Mouse (Mus musculus): ENCODE measurements around the gene Serpina7. TPM values are rescaled to one million over a fixed set of nuclear protein-coding genes. Genes with fewer than 3 reads are reported as not detected.

Gene Serpina7
- polyA plus RNA-seq (2014; fragmentation: Nextera tagmentation; extraction: Ambion mirVana) = not detected in 2 replicates

DNA sequence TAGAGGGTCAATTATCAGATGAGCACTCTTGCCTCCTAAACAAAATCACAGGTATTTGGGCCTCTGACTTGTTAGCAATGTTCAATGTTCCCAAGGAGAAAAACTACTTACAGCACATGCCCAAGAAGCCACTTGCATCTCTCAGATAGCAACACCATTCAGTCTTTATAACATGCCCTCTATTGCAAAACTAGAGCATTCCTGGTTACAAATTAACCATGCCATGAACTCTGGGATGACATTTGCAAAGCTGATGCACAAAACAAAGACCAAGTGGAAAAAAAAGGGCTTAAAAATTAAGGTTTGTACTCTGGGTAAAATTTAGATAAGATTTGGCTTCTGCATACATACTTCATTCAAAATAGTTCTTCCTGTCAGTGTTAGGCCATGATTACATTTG is at the start of gene Serpina7:
TSS of gene Serpina7 (minus strand) at position 160 of the 400 bp plus-strand sequence.
- Histone ChIP-seq H3K36me3 (ENCODE audit: control insufficient read depth, insufficient read depth, low read length) (no peaks in the 10 kb centered on the region), H3K9me3 (ENCODE audit: control insufficient read depth, low read length) (no peaks in the 10 kb centered on the region), H3K4me3 (replicated peaks; ENCODE audit: low read depth, low read length) (no peak within 1 kb of the TSS), H3K9ac (replicated peaks; ENCODE audit: low read length) (no peak within 1 kb of the TSS), H3K27ac (replicated peaks; ENCODE audit: low read depth, low read length) (no peak within 1 kb of the TSS), H3K4me1 (ENCODE audit: control insufficient read depth, insufficient read depth, low read length) (no peaks in the 10 kb centered on the region), H3K4me2 (ENCODE audit: low read length) (no peak within 1 kb of the TSS), H3K27me3 (ENCODE audit: control insufficient read depth, insufficient read depth, low read length) (no peaks in the 10 kb centered on the region)
- no peak for DNase-seq
- ATAC-seq (ENCODE audit: low FRiP score, low TSS enrichment) = no peak

DNA sequence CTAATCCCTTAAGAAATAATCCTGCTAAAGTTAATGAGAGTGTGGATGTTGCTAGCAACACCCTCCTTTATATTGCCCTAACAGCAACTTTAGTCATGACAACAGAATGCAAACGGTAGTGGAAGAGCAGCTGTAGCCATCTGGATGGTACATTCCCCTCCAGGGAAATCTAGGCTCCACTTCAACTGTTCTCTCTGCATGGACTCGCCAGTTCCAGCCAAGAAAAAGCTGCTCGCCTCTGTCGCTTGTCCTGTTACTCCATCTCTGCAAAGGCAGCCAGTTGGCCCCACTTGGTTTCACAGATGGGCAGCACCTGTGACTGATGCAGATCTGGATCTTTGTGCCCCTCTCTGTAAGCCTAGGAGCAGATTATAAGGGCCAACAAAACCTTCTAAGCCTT is 49.0 kb upstream of the Serpina7 start:
- no peak overlapping the region for H3K9ac ChIP-seq (replicated peaks; ENCODE audit: low read length)
- H3K27me3 ChIP-seq (ENCODE audit: control insufficient read depth, insufficient read depth, low read length) = no peaks in the 10 kb centered on the region
- H3K4me1 ChIP-seq (ENCODE audit: control insufficient read depth, insufficient read depth, low read length) = no peaks in the 10 kb centered on the region
- H3K4me3 ChIP-seq (replicated peaks; ENCODE audit: low read depth, low read length) = no peak overlapping the region
- H3K4me2 ChIP-seq (ENCODE audit: low read length) = no peak overlapping the region
- 39% methylated on average over 4 of the region's 4 CpGs for WGBS
- no peaks in the 10 kb centered on the region for H3K36me3 ChIP-seq (ENCODE audit: control insufficient read depth, insufficient read depth, low read length)
- H3K9me3 ChIP-seq (ENCODE audit: control insufficient read depth, low read length) = no peaks in the 10 kb centered on the region
- H3K27ac ChIP-seq (replicated peaks; ENCODE audit: low read depth, low read length) = no peak overlapping the region
- ATAC-seq (ENCODE audit: low FRiP score, low TSS enrichment) = no peak
- DNase-seq = no peak

DNA sequence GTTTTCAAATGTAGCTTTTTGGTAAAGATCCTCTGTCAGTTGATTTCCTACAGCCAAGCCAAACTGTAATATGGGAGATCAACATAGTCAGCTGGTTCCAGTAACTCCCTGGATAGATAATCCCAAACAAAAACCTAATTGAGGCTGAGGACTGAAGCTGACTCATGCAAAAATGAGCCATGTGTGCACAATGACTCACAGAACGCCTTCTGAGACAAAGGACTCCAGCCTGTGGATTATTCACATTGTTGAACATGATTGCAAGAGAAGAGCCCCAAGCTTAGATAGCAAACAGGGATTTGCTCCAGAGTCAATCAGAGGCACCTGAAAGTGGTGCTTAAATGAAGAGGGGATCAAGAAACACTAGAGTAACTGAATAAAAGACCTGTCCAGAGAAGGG is 12.2 kb upstream of the Serpina7 start:
- H3K27me3 ChIP-seq (ENCODE audit: control insufficient read depth, insufficient read depth, low read length) = no peaks in the 10 kb centered on the region
- no peak overlapping the region for H3K9ac ChIP-seq (replicated peaks; ENCODE audit: low read length)
- H3K27ac ChIP-seq (replicated peaks; ENCODE audit: low read depth, low read length) = no peak overlapping the region
- H3K36me3 ChIP-seq (ENCODE audit: control insufficient read depth, insufficient read depth, low read length) = no peaks in the 10 kb centered on the region
- no peaks in the 10 kb centered on the region for H3K9me3 ChIP-seq (ENCODE audit: control insufficient read depth, low read length)
- H3K4me2 ChIP-seq (ENCODE audit: low read length) = no peak overlapping the region
- no peak overlapping the region for H3K4me3 ChIP-seq (replicated peaks; ENCODE audit: low read depth, low read length)
- WGBS = 66% methylated on average over 1 of the region's 1 CpGs
- no peaks in the 10 kb centered on the region for H3K4me1 ChIP-seq (ENCODE audit: control insufficient read depth, insufficient read depth, low read length)
- no peak for DNase-seq
- ATAC-seq (ENCODE audit: low FRiP score, low TSS enrichment) = no peak

DNA sequence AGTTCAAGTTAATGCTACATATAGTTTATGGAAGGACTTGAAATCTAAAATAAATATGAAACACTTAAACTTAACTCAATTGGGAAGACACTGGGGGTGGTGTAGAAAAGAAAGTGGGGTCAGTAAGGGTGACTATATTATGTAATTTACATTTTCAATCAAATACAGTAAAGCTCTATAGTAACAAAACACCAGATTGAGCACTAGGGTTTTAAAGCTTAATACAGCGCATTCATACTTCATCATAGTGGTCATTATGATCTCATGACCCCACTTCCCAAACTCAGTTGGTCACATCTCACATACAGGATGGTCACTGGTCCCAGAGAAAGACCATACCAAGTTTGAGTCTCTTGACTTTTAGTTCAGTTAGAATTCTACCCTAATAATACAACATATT is 907 bp upstream of the Serpina7 start, which contains the start of gene 4930513O06Rik:
TSS of gene 4930513O06Rik (plus strand) at position 301 of the 400 bp plus-strand sequence.
- H3K36me3 ChIP-seq (ENCODE audit: control insufficient read depth, insufficient read depth, low read length) = no peaks in the 10 kb centered on the region
- no peaks in the 10 kb centered on the region for H3K9me3 ChIP-seq (ENCODE audit: control insufficient read depth, low read length)
- no peak within 1 kb of the TSS for H3K4me3 ChIP-seq (replicated peaks; ENCODE audit: low read depth, low read length)
- no peak within 1 kb of the TSS for H3K9ac ChIP-seq (replicated peaks; ENCODE audit: low read length)
- DNase-seq (no peak), ATAC-seq (ENCODE audit: low FRiP score, low TSS enrichment) (no peak)
- H3K4me1 ChIP-seq (ENCODE audit: control insufficient read depth, insufficient read depth, low read length) = no peaks in the 10 kb centered on the region
- no peak within 1 kb of the TSS for H3K27ac ChIP-seq (replicated peaks; ENCODE audit: low read depth, low read length)
- H3K27me3 ChIP-seq (ENCODE audit: control insufficient read depth, insufficient read depth, low read length) = no peaks in the 10 kb centered on the region
- 89% methylated on average over 1 of the region's 1 CpGs for WGBS
- H3K4me2 ChIP-seq (ENCODE audit: low read length) = no peak within 1 kb of the TSS

DNA sequence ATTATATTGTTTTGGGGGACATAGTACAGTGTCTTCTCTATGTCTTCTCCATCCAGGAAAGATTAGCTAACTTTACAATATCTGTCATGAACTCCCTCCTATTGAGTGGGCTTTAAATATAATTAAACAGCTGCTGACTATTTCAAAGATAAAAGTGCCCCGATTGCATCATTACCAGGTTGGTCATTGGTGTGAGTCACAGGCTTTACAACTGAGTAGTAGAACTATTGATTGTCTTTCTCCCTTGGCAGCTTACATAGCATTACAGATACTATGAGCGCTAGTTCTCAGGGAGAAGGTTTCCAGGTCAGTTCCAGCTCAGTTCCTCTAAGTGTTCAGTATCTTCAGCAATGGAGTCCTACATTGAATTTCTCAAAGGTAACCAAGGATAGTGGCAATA is 6.5 kb downstream of the Serpina7 start:
- Histone ChIP-seq H3K9me3 (ENCODE audit: control insufficient read depth, low read length) (no peaks in the 10 kb centered on the region), H3K36me3 (ENCODE audit: control insufficient read depth, insufficient read depth, low read length) (no peaks in the 10 kb centered on the region), H3K27me3 (ENCODE audit: control insufficient read depth, insufficient read depth, low read length) (no peaks in the 10 kb centered on the region), H3K4me1 (ENCODE audit: control insufficient read depth, insufficient read depth, low read length) (no peaks in the 10 kb centered on the region), H3K4me2 (ENCODE audit: low read length) (no peak overlapping the region), H3K4me3 (replicated peaks; ENCODE audit: low read depth, low read length) (no peak overlapping the region), H3K27ac (replicated peaks; ENCODE audit: low read depth, low read length) (no peak overlapping the region), H3K9ac (replicated peaks; ENCODE audit: low read length) (no peak overlapping the region)
- 88% methylated on average over 2 of the region's 2 CpGs for WGBS
- DNase-seq (no peak), ATAC-seq (ENCODE audit: low FRiP score, low TSS enrichment) (no peak)

DNA sequence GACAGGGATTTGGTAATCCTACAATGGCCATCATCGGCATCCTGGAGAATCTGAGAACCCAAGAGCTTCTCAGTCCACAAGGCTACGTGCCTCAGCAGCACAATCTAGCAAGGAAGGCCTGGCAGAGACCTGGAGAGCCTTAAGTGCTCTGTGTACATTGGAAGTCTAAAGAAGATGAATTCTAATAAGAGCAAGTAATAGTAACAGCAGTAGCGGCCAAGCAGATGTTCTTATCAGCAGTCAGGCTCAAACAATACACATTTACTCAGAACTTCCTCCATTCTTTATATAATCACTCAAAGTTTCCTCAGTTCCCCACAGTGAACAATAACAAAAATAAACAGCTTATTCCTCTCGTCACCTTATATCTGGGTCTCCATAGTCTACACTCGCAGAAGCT is 21.0 kb downstream of the Serpina7 start:
- Histone ChIP-seq H3K4me1 (ENCODE audit: control insufficient read depth, insufficient read depth, low read length) (no peaks in the 10 kb centered on the region), H3K36me3 (ENCODE audit: control insufficient read depth, insufficient read depth, low read length) (no peaks in the 10 kb centered on the region), H3K4me3 (replicated peaks; ENCODE audit: low read depth, low read length) (no peak overlapping the region), H3K27ac (replicated peaks; ENCODE audit: low read depth, low read length) (no peak overlapping the region), H3K9ac (replicated peaks; ENCODE audit: low read length) (no peak overlapping the region), H3K27me3 (ENCODE audit: control insufficient read depth, insufficient read depth, low read length) (no peaks in the 10 kb centered on the region), H3K9me3 (ENCODE audit: control insufficient read depth, low read length) (no peaks in the 10 kb centered on the region), H3K4me2 (ENCODE audit: low read length) (no peak overlapping the region)
- 89% methylated on average over 5 of the region's 5 CpGs for WGBS
- DNase-seq (no peak), ATAC-seq (ENCODE audit: low FRiP score, low TSS enrichment) (no peak)

DNA sequence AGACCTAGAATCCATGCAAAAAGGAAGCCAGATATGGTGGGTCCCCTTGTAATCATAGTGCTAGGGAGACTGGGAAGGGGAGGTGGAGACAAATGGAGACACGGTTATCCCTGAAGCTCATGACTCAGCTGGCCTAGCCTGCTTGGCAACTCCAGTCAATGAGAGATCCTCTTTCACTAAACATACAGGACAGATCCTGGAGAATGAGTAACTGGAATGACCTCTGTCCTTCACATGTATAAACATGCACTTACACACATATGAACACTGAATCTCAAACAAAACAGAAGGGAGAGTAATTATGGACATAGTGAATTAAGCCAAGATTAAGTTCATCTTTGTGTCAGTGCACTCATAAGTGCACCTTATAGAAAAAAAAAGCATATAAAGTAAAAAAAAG is 31.9 kb downstream of the Serpina7 start:
- Histone ChIP-seq H3K27me3 (ENCODE audit: control insufficient read depth, insufficient read depth, low read length) (no peaks in the 10 kb centered on the region), H3K36me3 (ENCODE audit: control insufficient read depth, insufficient read depth, low read length) (no peaks in the 10 kb centered on the region), H3K4me1 (ENCODE audit: control insufficient read depth, insufficient read depth, low read length) (no peaks in the 10 kb centered on the region), H3K4me3 (replicated peaks; ENCODE audit: low read depth, low read length) (no peak overlapping the region), H3K4me2 (ENCODE audit: low read length) (no peak overlapping the region), H3K9ac (replicated peaks; ENCODE audit: low read length) (no peak overlapping the region), H3K27ac (replicated peaks; ENCODE audit: low read depth, low read length) (no peak overlapping the region), H3K9me3 (ENCODE audit: control insufficient read depth, low read length) (no peaks in the 10 kb centered on the region)
- 82% methylated on average over 1 of the region's 1 CpGs for WGBS
- ATAC-seq (ENCODE audit: low FRiP score, low TSS enrichment) (no peak), DNase-seq (no peak)

DNA sequence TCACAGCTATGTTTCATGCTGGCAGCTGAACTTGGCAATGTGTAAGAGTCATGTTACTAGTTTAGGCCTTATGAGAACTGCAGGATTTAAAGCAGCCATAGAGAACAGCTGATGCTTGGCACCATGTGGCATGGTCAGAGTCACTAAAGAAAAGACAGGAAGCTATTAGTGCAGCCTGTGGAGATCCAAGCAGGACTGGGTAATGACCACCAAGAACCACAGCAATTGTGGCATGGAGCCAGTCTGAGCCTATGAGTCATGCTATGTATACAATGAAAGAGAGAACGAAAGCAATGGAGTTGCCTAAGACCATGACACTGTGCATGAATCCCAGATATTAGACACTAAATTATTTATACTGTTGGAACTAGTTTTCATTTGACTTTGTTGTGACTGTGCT is 33.1 kb downstream of the Serpina7 start:
- ATAC-seq (ENCODE audit: low FRiP score, low TSS enrichment) = no peak
- H3K27me3 ChIP-seq (ENCODE audit: control insufficient read depth, insufficient read depth, low read length) = no peaks in the 10 kb centered on the region
- no peaks in the 10 kb centered on the region for H3K9me3 ChIP-seq (ENCODE audit: control insufficient read depth, low read length)
- no peaks in the 10 kb centered on the region for H3K36me3 ChIP-seq (ENCODE audit: control insufficient read depth, insufficient read depth, low read length)
- H3K4me2 ChIP-seq (ENCODE audit: low read length) = no peak overlapping the region
- H3K4me3 ChIP-seq (replicated peaks; ENCODE audit: low read depth, low read length) = no peak overlapping the region
- no peak for DNase-seq
- 84% methylated on average over 1 of the region's 1 CpGs for WGBS
- no peak overlapping the region for H3K27ac ChIP-seq (replicated peaks; ENCODE audit: low read depth, low read length)
- no peaks in the 10 kb centered on the region for H3K4me1 ChIP-seq (ENCODE audit: control insufficient read depth, insufficient read depth, low read length)
- H3K9ac ChIP-seq (replicated peaks; ENCODE audit: low read length) = no peak overlapping the region

DNA sequence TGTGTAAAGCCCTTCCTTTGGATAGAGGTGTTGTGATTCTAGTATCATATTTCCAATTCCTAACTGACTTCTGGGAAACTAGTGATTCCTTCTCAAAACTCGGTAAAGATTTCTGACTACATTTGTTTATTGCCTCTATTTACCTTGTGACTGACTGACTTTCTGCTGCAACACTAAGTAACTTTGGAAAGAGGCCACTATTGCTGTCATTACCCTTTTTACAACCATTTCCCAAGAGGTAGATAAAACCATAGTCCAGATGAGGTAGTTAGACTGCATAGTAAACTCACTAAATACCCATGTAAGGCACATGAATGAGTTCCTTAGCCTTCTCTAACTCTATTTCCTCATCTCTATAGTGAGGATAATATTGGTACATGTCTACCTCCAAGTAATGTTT is 43.9 kb downstream of the Serpina7 start:
- H3K27ac ChIP-seq (replicated peaks; ENCODE audit: low read depth, low read length) = no peak overlapping the region
- no peak overlapping the region for H3K4me2 ChIP-seq (ENCODE audit: low read length)
- 92% methylated on average over 1 of the region's 1 CpGs for WGBS
- no peaks in the 10 kb centered on the region for H3K36me3 ChIP-seq (ENCODE audit: control insufficient read depth, insufficient read depth, low read length)
- no peak for ATAC-seq (ENCODE audit: low FRiP score, low TSS enrichment)
- no peaks in the 10 kb centered on the region for H3K27me3 ChIP-seq (ENCODE audit: control insufficient read depth, insufficient read depth, low read length)
- no peak overlapping the region for H3K4me3 ChIP-seq (replicated peaks; ENCODE audit: low read depth, low read length)
- H3K4me1 ChIP-seq (ENCODE audit: control insufficient read depth, insufficient read depth, low read length) = no peaks in the 10 kb centered on the region
- no peaks in the 10 kb centered on the region for H3K9me3 ChIP-seq (ENCODE audit: control insufficient read depth, low read length)
- DNase-seq = no peak
- H3K9ac ChIP-seq (replicated peaks; ENCODE audit: low read length) = no peak overlapping the region
